Mouse (Mus musculus) kidney, postnatal 0 days (tissue): ENCODE measurements around the gene Csl. TPM values are rescaled to one million over a fixed set of nuclear protein-coding genes. Genes with fewer than 3 reads are reported as not detected.

ENCODE experiments used
- ATAC-seq: fragments of 200-750 bp; cut with Nextera tagmentation; replicated peaks from 2 replicates; pipeline ENCODE4 v1.8.0; 2017; ENCODE audit warnings: low read depth, moderate number of reproducible peaks, moderate TSS enrichment, moderate library complexity; ENCODE audit not compliant: low FRiP score
- DNase-seq: peaks from one replicate; pipeline ENCODE4 v3.0.0-alpha.2; 2016; ENCODE audit warnings: low spot score
- H3K27ac ChIP-seq: fragments of 300-500 bp; sonication (generic); 2 replicates; pipeline ENCODE4 v1.5.1; 2014; ENCODE audit warnings: mild to moderate bottlenecking
- H3K27me3 ChIP-seq: fragments of 300-500 bp; sonication (generic); 2 replicates; pipeline ENCODE4 v1.6.1; 2014; ENCODE audit warnings: low read length, mixed read lengths; ENCODE audit not compliant: insufficient read depth
- H3K36me3 ChIP-seq: fragments of 300-500 bp; sonication (generic); 2 replicates; pipeline ENCODE4 v1.6.1; 2014; ENCODE audit warnings: low read length, mixed read lengths; ENCODE audit not compliant: insufficient read depth
- H3K4me1 ChIP-seq: fragments of 300-500 bp; sonication (generic); replicated peaks from 2 replicates; pipeline ENCODE4 v1.6.1; 2014; ENCODE audit warnings: antibody characterized with exemption, low read length, mixed read lengths; ENCODE audit not compliant: insufficient read depth
- H3K4me2 ChIP-seq: fragments of 300-500 bp; sonication (generic); 2 replicates; pipeline ENCODE4 v1.6.1; 2014; ENCODE audit warnings: mild to moderate bottlenecking, low read length, moderate library complexity, mixed read lengths
- H3K4me3 ChIP-seq: fragments of 300-500 bp; sonication (generic); replicated peaks from 2 replicates; pipeline ENCODE4 v1.5.1; 2014; ENCODE audit warnings: low read depth, low read length
- H3K9ac ChIP-seq: fragments of 300-500 bp; sonication (generic); 2 replicates; pipeline ENCODE4 v1.6.1; 2014; ENCODE audit warnings: low read depth, low read length
- H3K9me3 ChIP-seq: fragments of 300-500 bp; sonication (generic); replicated peaks from 2 replicates; pipeline ENCODE4 v1.6.1; 2016; ENCODE audit warnings: low read length, inconsistent platforms, mixed read lengths
- CTCF ChIP-seq: IDR thresholded peaks from 2 replicates; pipeline ENCODE4 v1.5.1; 2016; ENCODE audit warnings: antibody characterized with exemption, low read depth, mild to moderate bottlenecking, moderate library complexity
- WGBS: fragments of 180-500 bp; shearing (Covaris S2); extraction: QIAGEN DNeasy Blood & Tissue Kit; methylation state at CpG from one replicate; pipeline ENCODE4 v1.1.7; 2014; 5-methylcytosine and 5-hydroxymethylcytosine counted together
- polyA plus RNA-seq: library from polyadenylated mRNA; unstranded; fragments of >200 nt; fragmentation: Nextera tagmentation; extraction: Ambion mirVana; gene quantifications from 2 replicates; pipeline ENCODE4 v1.2.1, GENCODE M21; 2015

Csl gene
- polyA plus RNA-seq, 1 experiment from 2014 or later, result 0.13 TPM

DNA sequence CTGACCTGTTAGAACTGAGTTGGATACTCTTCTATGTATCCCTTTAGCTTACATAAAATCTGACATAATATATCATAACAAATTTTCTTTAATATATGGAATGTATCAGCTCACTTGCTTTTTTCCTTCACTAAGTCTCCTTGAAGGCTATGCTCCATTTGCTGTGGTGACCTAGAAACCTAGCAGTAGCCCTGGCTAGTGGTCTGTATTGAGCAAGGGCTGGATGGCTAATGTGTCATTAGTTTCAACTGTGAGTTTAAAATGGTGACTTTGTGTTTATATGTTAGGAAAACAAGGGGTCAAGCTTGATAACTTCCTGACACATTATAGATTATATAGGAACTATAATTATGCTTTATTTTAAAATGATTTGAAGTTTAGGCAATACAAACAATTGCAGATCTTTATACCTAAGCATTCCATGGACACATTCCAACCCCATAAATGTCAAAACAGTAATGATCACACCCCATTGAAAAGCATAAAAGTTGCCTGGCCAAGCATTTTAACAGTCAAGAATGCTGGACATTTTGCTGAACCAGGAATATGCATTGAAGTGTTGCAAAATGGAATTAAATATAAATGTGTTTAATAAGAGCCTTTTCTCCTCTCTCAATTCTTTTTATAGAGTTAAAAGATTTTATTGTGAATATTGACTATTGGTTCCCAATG, 17.7 kb downstream of the Csl start:
- H3K4me3 ChIP-seq, result no peak overlapping the region
- H3K4me1 ChIP-seq, result no peaks in the 10 kb centered on the region
- TF ChIP-seq CTCF, result no peak
- H3K27me3 ChIP-seq, result no peaks in the 10 kb centered on the region
- H3K27ac ChIP-seq, result no peak overlapping the region
- H3K36me3 ChIP-seq, result no peaks in the 10 kb centered on the region
- H3K9ac ChIP-seq, result no peak overlapping the region
- DNase-seq (no peak), ATAC-seq (no peak)
- H3K4me2 ChIP-seq, result no peak overlapping the region
- no peaks in the 10 kb centered on the region for H3K9me3 ChIP-seq

GRCm38 (mm10) chr10:99713129-99713528, 46.3 kb downstream of the Csl start:
- Histone ChIP-seq H3K9me3 (no peaks in the 10 kb centered on the region), H3K4me2 (no peak overlapping the region), H3K36me3 (no peaks in the 10 kb centered on the region), H3K27me3 (no peaks in the 10 kb centered on the region), H3K27ac (no peak overlapping the region), H3K4me3 (no peak overlapping the region), H3K9ac (no peak overlapping the region), H3K4me1 (no peaks in the 10 kb centered on the region)
- ATAC-seq, result no peak
- DNase-seq, result no peak
- 59% methylated on average over 2 of the region's 2 CpGs for WGBS
- no peak for TF ChIP-seq CTCF

- DNase-seq (no peak), ATAC-seq (no peak)
- H3K27ac ChIP-seq, result no peak overlapping the region
- H3K4me1 ChIP-seq, result no peaks in the 10 kb centered on the region
- H3K9ac ChIP-seq, result no peak overlapping the region
- no peak for TF ChIP-seq CTCF
- H3K4me3 ChIP-seq, result no peak overlapping the region
- 81% methylated on average over 1 of the region's 1 CpGs for WGBS
- no peak overlapping the region for H3K4me2 ChIP-seq
- no peaks in the 10 kb centered on the region for H3K36me3 ChIP-seq
- no peaks in the 10 kb centered on the region for H3K27me3 ChIP-seq
- H3K9me3 ChIP-seq, result no peaks in the 10 kb centered on the region
These were observed 47.9 kb downstream of the Csl start for GRCm38 (mm10) chr10:99711567-99711966.
